Mouse (Mus musculus): ENCODE results near the gene 4930550C14Rik. TPM values are rescaled to one million over a fixed set of nuclear protein-coding genes. Genes with fewer than 3 reads are reported as not detected.

Gene 4930550C14Rik
- polyA plus RNA-seq, 1 experiment from 2014 or later, result 0.16 TPM

DNA sequence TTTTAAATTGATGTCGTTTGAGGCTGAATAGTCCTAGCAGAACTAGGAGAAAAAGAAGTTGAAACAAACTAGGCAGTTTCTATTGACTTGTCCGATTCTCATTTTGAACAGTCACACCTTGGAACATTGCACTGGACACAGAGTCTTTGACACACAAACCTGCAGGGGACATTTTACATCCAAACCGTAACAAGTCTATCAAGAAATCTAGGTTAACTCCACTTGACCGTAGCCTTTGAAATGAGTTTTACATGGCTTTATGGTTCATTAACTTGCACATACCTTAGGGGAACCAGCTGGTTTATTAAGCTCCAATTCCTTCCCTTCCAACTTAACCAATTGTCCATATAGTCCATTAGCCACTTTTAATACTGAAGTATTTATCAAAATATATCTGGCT lies 1.4 kb upstream of the 4930550C14Rik start:
- Histone ChIP-seq H3K9me3 (ENCODE audit: control insufficient read depth, low read length) (no peaks in the 10 kb centered on the region), H3K4me1 (ENCODE audit: control insufficient read depth, insufficient read depth, low read length) (peaks cover 12% of the 10 kb centered on the region; the same call in 1 of the 2 replicates), H3K9ac (replicated peaks; ENCODE audit: low read depth, low read length) (no peak overlapping the region), H3K4me3 (ENCODE audit: low read depth, low read length) (no peak overlapping the region), H3K27ac (ENCODE audit: low read depth, low read length) (no peak overlapping the region), H3K4me2 (ENCODE audit: low read depth, low read length) (no peak overlapping the region), H3K27me3 (ENCODE audit: control insufficient read depth, insufficient read depth, low read length) (no peaks in the 10 kb centered on the region), H3K36me3 (ENCODE audit: control insufficient read depth, insufficient read depth, low read length) (no peaks in the 10 kb centered on the region)
- no peak for ATAC-seq (ENCODE audit: low read depth)
- WGBS, result 77% methylated on average over 4 of the region's 4 CpGs

DNA sequence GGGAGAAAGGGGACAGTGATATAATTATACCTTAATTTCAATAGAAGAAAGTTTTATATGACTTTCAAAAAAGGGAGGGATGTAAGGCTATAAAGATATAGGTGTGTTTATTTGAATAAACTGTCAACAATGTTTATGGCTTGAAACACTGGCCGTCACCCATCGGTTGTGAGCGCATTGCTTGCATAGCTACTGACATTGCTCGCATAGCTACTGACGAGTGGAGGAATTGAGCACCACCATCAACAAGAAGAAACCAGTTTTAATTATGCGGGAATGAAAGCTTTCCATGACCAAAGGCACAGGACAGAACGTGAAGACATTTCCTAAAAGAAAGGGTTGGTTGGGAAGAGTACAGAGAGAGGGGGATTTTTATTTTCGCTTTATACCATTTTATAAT lies 979 bp upstream of the 4930550C14Rik start:
- no peaks in the 10 kb centered on the region for H3K9me3 ChIP-seq (ENCODE audit: control insufficient read depth, low read length)
- H3K27me3 ChIP-seq (ENCODE audit: control insufficient read depth, insufficient read depth, low read length), result no peaks in the 10 kb centered on the region
- H3K4me2 ChIP-seq (ENCODE audit: low read depth, low read length), result no peak overlapping the region
- WGBS, result 84% methylated on average over 8 of the region's 8 CpGs
- H3K27ac ChIP-seq (ENCODE audit: low read depth, low read length), result no peak overlapping the region
- H3K9ac ChIP-seq (replicated peaks; ENCODE audit: low read depth, low read length), result no peak overlapping the region
- no peak for ATAC-seq (ENCODE audit: low read depth)
- H3K36me3 ChIP-seq (ENCODE audit: control insufficient read depth, insufficient read depth, low read length), result no peaks in the 10 kb centered on the region
- peaks cover 12% of the 10 kb centered on the region; the same call in 1 of the 2 replicates for H3K4me1 ChIP-seq (ENCODE audit: control insufficient read depth, insufficient read depth, low read length)
- no peak overlapping the region for H3K4me3 ChIP-seq (ENCODE audit: low read depth, low read length)

DNA sequence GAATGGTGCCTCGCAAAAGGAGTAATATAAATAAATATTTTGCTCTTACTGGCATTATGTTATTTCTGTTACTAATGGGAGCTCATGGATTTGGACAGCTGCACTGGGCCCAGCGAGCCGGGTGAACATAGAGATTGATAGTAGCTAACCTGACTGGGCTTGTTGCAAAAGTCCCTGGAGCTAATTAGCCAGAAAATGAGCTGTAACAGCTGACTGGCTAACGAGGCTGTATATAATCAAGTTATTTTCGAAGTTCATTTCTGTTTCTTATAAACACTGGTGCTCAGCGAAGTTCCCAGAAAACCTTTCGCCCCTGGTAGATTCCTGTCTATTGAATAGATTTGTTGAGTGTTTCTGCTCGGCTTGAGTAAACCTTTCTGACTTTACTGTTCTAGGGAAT lies 866 bp downstream of the 4930550C14Rik start:
- Histone ChIP-seq H3K27me3 (ENCODE audit: control insufficient read depth, insufficient read depth, low read length) (no peaks in the 10 kb centered on the region), H3K9ac (replicated peaks; ENCODE audit: low read depth, low read length) (no peak overlapping the region), H3K9me3 (ENCODE audit: control insufficient read depth, low read length) (no peaks in the 10 kb centered on the region), H3K4me2 (ENCODE audit: low read depth, low read length) (peak overlapping the region; percentile 34; the same call in 1 of the 2 replicates), H3K36me3 (ENCODE audit: control insufficient read depth, insufficient read depth, low read length) (no peaks in the 10 kb centered on the region), H3K27ac (ENCODE audit: low read depth, low read length) (peak overlapping the region; percentile 57; the same call in 1 of the 2 replicates), H3K4me1 (ENCODE audit: control insufficient read depth, insufficient read depth, low read length) (peaks cover 12% of the 10 kb centered on the region; the same call in 1 of the 2 replicates), H3K4me3 (ENCODE audit: low read depth, low read length) (no peak overlapping the region)
- ATAC-seq (ENCODE audit: low read depth), result 0 out of 2 replicates have a peak, but pooled peaks have one; percentile 7
- WGBS, result 39% methylated on average over 8 of the region's 8 CpGs

DNA sequence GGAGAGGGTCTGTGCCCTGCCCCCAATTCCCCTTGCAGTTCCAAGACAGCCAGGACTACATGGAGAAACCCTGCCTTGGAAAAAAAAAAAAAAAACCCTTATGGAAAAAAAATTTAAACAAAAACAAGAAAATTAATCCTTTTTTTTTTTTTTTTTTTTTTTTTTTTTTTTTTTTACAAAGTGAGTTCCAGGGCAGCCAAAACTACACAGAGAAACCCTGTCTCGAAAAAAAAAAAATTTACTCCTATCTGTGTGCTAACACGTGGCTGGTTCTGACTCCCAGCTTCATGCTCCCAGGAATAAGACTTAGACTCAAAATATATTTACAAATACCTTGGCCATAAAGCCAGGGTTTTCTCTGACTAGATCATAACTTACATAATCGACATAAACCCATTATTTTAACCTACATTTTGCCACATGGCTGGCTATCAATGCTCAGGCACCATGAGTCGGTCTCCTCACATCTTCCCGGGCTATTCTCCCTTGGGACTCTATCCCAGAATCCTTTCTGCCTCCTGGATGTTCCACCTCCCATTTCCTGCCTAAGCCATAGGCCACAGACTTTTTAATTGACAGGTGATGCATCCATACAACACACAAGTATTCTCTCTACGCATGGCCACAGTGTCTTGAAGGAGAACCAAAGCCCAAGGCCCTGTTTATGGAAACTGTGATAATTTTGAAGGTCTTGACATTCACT lies 2.1 kb downstream of the 4930550C14Rik start:
- Histone ChIP-seq H3K36me3 (ENCODE audit: control insufficient read depth, insufficient read depth, low read length) (no peaks in the 10 kb centered on the region), H3K4me2 (ENCODE audit: low read depth, low read length) (no peak overlapping the region; the same call in 1 of the 2 replicates), H3K4me1 (ENCODE audit: control insufficient read depth, insufficient read depth, low read length) (peaks cover 12% of the 10 kb centered on the region; the same call in 1 of the 2 replicates), H3K4me3 (ENCODE audit: low read depth, low read length) (no peak overlapping the region), H3K27ac (ENCODE audit: low read depth, low read length) (no peak overlapping the region), H3K9ac (replicated peaks; ENCODE audit: low read depth, low read length) (no peak overlapping the region), H3K9me3 (ENCODE audit: control insufficient read depth, low read length) (no peaks in the 10 kb centered on the region), H3K27me3 (ENCODE audit: control insufficient read depth, insufficient read depth, low read length) (no peaks in the 10 kb centered on the region)
- ATAC-seq (ENCODE audit: low read depth), result no peak
- WGBS, result 82% methylated on average over 6 of the region's 6 CpGs

DNA sequence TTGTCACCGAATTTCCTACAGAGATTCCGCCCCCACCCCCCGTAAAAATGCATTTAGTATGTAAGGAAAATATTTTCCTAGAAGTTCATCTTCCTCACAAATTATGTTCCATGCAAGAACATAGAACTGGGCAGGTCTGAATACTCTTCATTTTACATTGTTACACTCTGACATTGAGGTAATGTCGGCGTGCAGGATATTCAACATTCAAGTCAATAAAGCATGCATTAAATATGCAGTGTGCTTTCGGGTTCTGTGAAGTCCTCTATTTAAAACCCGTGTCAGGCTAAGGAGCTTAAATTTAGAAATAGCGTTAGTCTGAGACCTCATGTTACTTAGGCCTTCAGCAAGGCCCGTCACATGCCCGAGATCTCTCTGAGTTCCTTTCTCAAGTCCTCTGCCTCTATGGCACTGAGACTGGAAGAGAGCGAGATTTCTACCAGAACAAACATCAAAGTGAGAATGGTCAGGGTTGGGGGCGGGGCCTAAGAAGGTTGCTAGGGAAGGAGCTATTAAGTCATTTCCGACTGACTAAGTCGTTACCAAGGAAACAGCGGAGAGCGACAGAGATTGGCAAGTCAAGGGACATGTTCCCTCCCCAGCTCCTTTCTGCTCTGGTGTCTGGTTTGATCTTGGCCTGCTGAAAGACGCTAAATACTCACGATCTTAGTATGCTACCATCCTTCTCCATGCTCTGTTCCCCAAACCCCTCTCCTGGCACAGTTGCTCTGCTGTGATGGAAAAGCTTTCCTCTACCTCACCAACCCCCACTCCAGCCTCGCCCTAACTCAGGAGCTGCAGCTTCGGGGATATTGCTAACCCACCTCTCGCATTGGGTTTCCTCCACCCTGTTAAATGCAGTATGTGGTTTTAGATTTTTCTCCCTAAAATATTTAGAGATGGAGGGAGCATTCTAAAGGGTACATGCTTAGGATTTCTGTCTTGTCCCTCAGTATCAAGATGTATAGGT lies 2.9 kb downstream of the 4930550C14Rik start:
- Histone ChIP-seq H3K4me3 (ENCODE audit: low read depth, low read length) (peak overlapping the region; percentile 33), H3K4me2 (ENCODE audit: low read depth, low read length) (peak overlapping the region; percentile 54), H3K9me3 (ENCODE audit: control insufficient read depth, low read length) (no peaks in the 10 kb centered on the region), H3K36me3 (ENCODE audit: control insufficient read depth, insufficient read depth, low read length) (no peaks in the 10 kb centered on the region), H3K27ac (ENCODE audit: low read depth, low read length) (peak overlapping the region; percentile 88), H3K4me1 (ENCODE audit: control insufficient read depth, insufficient read depth, low read length) (peaks cover 12% of the 10 kb centered on the region; the same call in 1 of the 2 replicates), H3K27me3 (ENCODE audit: control insufficient read depth, insufficient read depth, low read length) (no peaks in the 10 kb centered on the region), H3K9ac (replicated peaks; ENCODE audit: low read depth, low read length) (peak overlapping the region; percentile 51)
- 21% methylated on average over 21 of the region's 21 CpGs for WGBS
- peak; percentile 91 for ATAC-seq (ENCODE audit: low read depth)

DNA sequence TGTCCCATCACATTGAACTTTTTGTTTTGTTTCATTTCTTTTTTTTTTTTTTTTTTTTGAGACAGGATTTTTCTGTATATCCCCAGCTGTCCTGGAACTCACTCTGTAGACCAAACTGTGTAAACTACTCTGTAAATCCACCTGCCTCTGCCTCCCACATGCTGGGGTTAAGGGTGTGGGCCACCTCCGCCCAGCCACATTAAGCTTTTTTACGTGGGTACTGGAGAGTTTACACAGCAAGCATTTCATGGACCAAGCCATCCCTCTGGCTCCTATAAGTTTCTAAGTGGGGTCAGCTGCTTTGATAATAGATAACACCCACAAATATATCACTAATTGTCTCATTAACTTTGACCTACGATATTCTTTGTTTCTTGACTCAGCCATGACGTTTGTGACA lies 6.4 kb downstream of the 4930550C14Rik start:
- Histone ChIP-seq H3K9ac (replicated peaks; ENCODE audit: low read depth, low read length) (no peak overlapping the region), H3K4me2 (ENCODE audit: low read depth, low read length) (no peak overlapping the region), H3K36me3 (ENCODE audit: control insufficient read depth, insufficient read depth, low read length) (no peaks in the 10 kb centered on the region), H3K4me3 (ENCODE audit: low read depth, low read length) (no peak overlapping the region), H3K27ac (ENCODE audit: low read depth, low read length) (no peak overlapping the region), H3K9me3 (ENCODE audit: control insufficient read depth, low read length) (no peaks in the 10 kb centered on the region), H3K27me3 (ENCODE audit: control insufficient read depth, insufficient read depth, low read length) (no peaks in the 10 kb centered on the region), H3K4me1 (ENCODE audit: control insufficient read depth, insufficient read depth, low read length) (no peaks in the 10 kb centered on the region; the same call in 1 of the 2 replicates)
- WGBS, result 90% methylated on average over 4 of the region's 4 CpGs
- ATAC-seq (ENCODE audit: low read depth), result no peak

DNA sequence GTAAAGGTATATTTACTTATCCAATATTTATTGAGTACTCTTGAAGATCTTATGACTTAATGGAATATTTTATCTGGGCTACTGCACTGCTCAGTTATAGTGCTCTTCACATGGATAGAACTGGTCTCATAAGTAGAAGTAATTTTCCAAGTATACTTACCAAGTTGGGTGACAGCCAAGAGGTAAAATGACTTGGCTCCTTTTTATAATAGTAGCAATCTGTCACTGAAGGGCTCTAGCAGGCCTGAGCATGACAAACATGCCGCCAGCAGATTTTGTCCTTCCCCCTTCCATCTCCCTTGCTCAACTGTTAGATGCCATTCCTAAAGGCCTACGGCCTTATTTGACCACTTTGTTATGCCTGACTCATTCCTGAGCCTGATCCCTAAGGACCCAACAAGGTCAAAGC lies 6.8 kb downstream of the 4930550C14Rik start:
- H3K9me3 ChIP-seq (ENCODE audit: control insufficient read depth, low read length), result no peaks in the 10 kb centered on the region
- no peak for ATAC-seq (ENCODE audit: low read depth)
- H3K27ac ChIP-seq (ENCODE audit: low read depth, low read length), result no peak overlapping the region
- 86% methylated on average over 2 of the region's 2 CpGs for WGBS
- no peak overlapping the region for H3K4me3 ChIP-seq (ENCODE audit: low read depth, low read length)
- no peak overlapping the region for H3K9ac ChIP-seq (replicated peaks; ENCODE audit: low read depth, low read length)
- H3K4me1 ChIP-seq (ENCODE audit: control insufficient read depth, insufficient read depth, low read length), result no peaks in the 10 kb centered on the region; the same call in 1 of the 2 replicates
- no peaks in the 10 kb centered on the region for H3K36me3 ChIP-seq (ENCODE audit: control insufficient read depth, insufficient read depth, low read length)
- H3K27me3 ChIP-seq (ENCODE audit: control insufficient read depth, insufficient read depth, low read length), result no peaks in the 10 kb centered on the region
- no peak overlapping the region for H3K4me2 ChIP-seq (ENCODE audit: low read depth, low read length)

DNA sequence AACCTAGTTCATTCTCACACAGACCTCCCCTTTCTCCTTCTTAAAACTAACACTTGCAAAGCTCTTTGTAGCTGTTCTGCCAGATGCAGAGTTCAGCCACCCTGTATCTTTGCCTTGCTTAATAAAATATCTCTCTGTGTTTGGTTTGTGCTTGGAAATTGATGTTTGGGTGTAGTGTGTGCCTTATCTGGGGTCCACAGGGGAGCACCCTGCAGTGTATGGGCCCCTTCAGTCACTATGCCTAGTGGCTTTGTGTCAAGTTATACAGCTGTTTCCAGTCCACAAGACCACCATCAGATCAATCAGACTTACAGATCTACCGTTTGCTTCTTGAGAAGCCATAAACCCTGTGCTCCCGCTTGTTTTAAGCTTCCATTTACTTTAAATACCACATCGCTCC lies 7.3 kb downstream of the 4930550C14Rik start:
- H3K9ac ChIP-seq (replicated peaks; ENCODE audit: low read depth, low read length), result no peak overlapping the region
- H3K36me3 ChIP-seq (ENCODE audit: control insufficient read depth, insufficient read depth, low read length), result no peaks in the 10 kb centered on the region
- no peak overlapping the region for H3K4me3 ChIP-seq (ENCODE audit: low read depth, low read length)
- no peaks in the 10 kb centered on the region; the same call in 1 of the 2 replicates for H3K4me1 ChIP-seq (ENCODE audit: control insufficient read depth, insufficient read depth, low read length)
- no peak for ATAC-seq (ENCODE audit: low read depth)
- H3K27ac ChIP-seq (ENCODE audit: low read depth, low read length), result no peak overlapping the region
- no peaks in the 10 kb centered on the region for H3K9me3 ChIP-seq (ENCODE audit: control insufficient read depth, low read length)
- no peaks in the 10 kb centered on the region for H3K27me3 ChIP-seq (ENCODE audit: control insufficient read depth, insufficient read depth, low read length)
- H3K4me2 ChIP-seq (ENCODE audit: low read depth, low read length), result no peak overlapping the region
- 80% methylated on average over 3 of the region's 3 CpGs for WGBS

Measured in neural tube, embryonic 14.5 days (tissue).